Mouse (Mus musculus) heart, adult 2 months (tissue): ENCODE results near the gene Fars2.

ENCODE experiments used
- CTCF ChIP-seq: fragments of 200-600 bp; IDR thresholded peaks from 2 replicates; pipeline ENCODE4 v1.8.1; 2022; ENCODE audit warnings: antibody characterized with exemption, mild to moderate bottlenecking, moderate library complexity
- EP300 ChIP-seq: fragments of 200-500 bp; IDR thresholded peaks from 2 replicates; pipeline ENCODE4 v1.6.1; 2011; ENCODE audit warnings: low read depth, low read length, control low read depth; ENCODE audit not compliant: insufficient read depth
- POLR2A ChIP-seq: fragments of 200-500 bp; IDR thresholded peaks from 2 replicates; pipeline ENCODE4 v1.6.1; 2011; ENCODE audit warnings: mild to moderate bottlenecking, low read depth, low read length, control low read depth; ENCODE audit not compliant: insufficient read depth

GRCm38 (mm10) chr13:36317824-36318223 lies 200.6 kb downstream of the Fars2 start:
- TF ChIP-seq CTCF (no peak), POLR2A (no peak), EP300 (no peak)
